Mouse (Mus musculus) lung, embryonic 15.5 days (tissue): ENCODE data around the gene Il4i1. TPM values are rescaled to one million over a fixed set of nuclear protein-coding genes. Genes with fewer than 3 reads are reported as not detected.

ENCODE experiments used
- ATAC-seq: fragments of 200-750 bp; cut with Nextera tagmentation; 2 replicates; pipeline ENCODE4 v1.8.0; 2017; ENCODE audit warnings: moderate number of reproducible peaks, borderline replicate concordance; ENCODE audit not compliant: low FRiP score, low TSS enrichment; ENCODE audit errors: extremely low read depth
- H3K27ac ChIP-seq: fragments of 300-500 bp; sonication (generic); 2 replicates; pipeline ENCODE4 v1.5.1; 2015; ENCODE audit warnings: moderate library complexity, mild to moderate bottlenecking, inconsistent platforms
- H3K27me3 ChIP-seq: fragments of 300-500 bp; sonication (generic); 2 replicates; pipeline ENCODE4 v1.6.1; 2015; ENCODE audit warnings: inconsistent platforms
- H3K36me3 ChIP-seq: fragments of 300-500 bp; sonication (generic); 2 replicates; pipeline ENCODE4 v1.6.1; 2015; ENCODE audit warnings: inconsistent platforms
- H3K4me1 ChIP-seq: fragments of 300-500 bp; sonication (generic); 2 replicates; pipeline ENCODE4 v1.6.1; 2015; ENCODE audit warnings: inconsistent platforms
- H3K4me2 ChIP-seq: fragments of 300-500 bp; sonication (generic); 2 replicates; pipeline ENCODE4 v1.6.1; 2015; ENCODE audit warnings: inconsistent platforms, mild to moderate bottlenecking, moderate library complexity
- H3K4me3 ChIP-seq: fragments of 300-500 bp; sonication (generic); 2 replicates; pipeline ENCODE4 v1.5.1; 2015; ENCODE audit warnings: mild to moderate bottlenecking, inconsistent platforms
- H3K9ac ChIP-seq: fragments of 300-500 bp; sonication (generic); 2 replicates; pipeline ENCODE4 v1.6.1; 2015; ENCODE audit warnings: inconsistent platforms
- H3K9me3 ChIP-seq: fragments of 300-500 bp; sonication (generic); 2 replicates; pipeline ENCODE4 v1.6.1; 2016; ENCODE audit warnings: inconsistent platforms
- WGBS: fragments of 180-500 bp; shearing (Covaris S2); methylation state at CpG from one replicate; pipeline ENCODE4 v1.1.7; 2015; 5-methylcytosine and 5-hydroxymethylcytosine counted together
- polyA plus RNA-seq: library from polyadenylated mRNA; unstranded; fragments of >200 nt; fragmentation: Nextera tagmentation; extraction: Ambion mirVana; gene quantifications from 2 replicates; pipeline ENCODE4 v1.2.1, GENCODE M21; 2015

Il4i1 gene
- polyA plus RNA-seq, 1 experiment from 2014 or later: 1.7 TPM

DNA sequence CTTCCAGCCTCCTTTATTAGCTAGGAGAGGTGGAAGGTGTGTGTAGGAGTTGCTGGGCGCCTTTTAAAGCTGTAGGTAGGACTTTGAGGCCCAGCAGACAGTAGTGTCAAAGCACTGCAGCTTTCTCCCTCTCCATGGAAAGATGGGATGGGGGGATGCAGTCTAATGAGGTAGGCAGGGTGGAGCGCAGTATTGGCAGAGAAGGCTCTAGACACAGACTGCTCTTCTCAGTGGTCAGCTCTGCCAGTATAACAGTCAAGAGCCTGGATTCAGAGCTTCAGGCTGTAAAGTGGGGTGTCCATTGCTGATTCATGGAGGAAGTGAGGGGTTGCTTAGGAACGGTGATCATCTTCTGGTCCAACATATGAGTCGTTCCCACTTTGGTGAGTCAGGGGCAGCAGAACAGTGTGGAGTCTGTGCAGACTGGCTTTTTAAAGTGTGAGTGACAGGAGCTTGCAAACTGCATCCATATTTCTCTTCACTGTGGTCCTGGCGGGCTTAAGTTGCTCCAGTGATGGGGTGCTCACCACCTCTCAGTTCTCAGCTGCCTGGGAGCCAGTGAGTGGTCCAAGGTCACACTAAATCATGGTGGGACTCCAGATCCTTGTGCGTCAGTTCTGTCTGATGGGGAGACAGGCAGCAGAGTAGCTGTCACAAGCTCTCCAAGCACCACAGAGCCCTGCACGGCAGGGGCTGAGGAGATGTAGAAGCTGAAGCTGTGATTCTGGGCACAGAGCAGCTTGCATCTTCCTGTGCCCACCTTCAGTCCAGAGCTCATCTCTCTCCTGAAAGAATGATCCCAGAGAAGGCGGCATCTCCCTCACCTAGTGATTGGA, 34.8 kb downstream of the Il4i1 start:
- H3K27me3 ChIP-seq: no peaks in the 10 kb centered on the region
- H3K9ac ChIP-seq: peak overlapping the region; percentile 67
- H3K4me3 ChIP-seq: peak overlapping the region; percentile 60
- peak overlapping the region; percentile 76 for H3K4me2 ChIP-seq
- peaks cover 18% of the 10 kb centered on the region for H3K36me3 ChIP-seq
- peaks cover 55% of the 10 kb centered on the region for H3K4me1 ChIP-seq
- ATAC-seq: no peak
- H3K9me3 ChIP-seq: no peaks in the 10 kb centered on the region
- WGBS: 68% methylated on average over 8 of the region's 8 CpGs
- peak overlapping the region; percentile 98 for H3K27ac ChIP-seq

DNA sequence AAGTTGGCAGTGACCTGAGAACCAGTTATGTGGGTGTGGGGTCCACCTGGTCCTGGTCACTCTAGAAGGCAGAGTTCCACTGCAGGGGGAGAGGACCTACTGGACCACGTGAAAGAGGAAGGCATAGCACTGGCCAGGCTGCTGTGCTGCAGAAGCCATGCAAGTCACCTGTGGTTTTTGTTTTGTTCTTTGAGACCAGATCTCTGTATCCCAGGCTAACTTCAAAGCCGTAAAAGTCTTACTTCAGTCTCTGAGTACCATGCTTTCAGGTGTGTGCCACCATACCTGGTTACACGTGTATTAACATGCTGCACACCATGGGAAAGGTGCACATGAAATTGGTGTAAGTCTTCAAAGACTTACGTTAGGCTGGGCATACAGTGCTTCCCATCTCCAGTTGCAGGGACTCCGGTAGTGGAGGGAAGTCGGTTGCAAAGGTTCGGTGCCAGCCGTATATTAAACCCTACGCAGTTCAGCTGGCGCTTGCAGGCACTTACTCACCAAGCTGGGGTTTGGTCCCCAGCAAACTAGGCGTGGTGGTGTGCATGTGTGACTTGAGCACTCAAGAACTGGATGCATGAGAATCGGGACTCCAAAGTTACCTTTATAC, 35.5 kb downstream of the Il4i1 start:
- Histone ChIP-seq H3K27me3 (no peaks in the 10 kb centered on the region), H3K9me3 (no peaks in the 10 kb centered on the region), H3K36me3 (peaks cover 11% of the 10 kb centered on the region), H3K27ac (no peak overlapping the region), H3K4me1 (peaks cover 62% of the 10 kb centered on the region), H3K4me2 (no peak overlapping the region; the same call in 1 of the 2 replicates), H3K9ac (no peak overlapping the region), H3K4me3 (0 out of 2 replicates have a peak overlapping the region, but pooled peaks have one; percentile 60)
- ATAC-seq: no peak
- 93% methylated on average over 12 of the region's 12 CpGs for WGBS

DNA sequence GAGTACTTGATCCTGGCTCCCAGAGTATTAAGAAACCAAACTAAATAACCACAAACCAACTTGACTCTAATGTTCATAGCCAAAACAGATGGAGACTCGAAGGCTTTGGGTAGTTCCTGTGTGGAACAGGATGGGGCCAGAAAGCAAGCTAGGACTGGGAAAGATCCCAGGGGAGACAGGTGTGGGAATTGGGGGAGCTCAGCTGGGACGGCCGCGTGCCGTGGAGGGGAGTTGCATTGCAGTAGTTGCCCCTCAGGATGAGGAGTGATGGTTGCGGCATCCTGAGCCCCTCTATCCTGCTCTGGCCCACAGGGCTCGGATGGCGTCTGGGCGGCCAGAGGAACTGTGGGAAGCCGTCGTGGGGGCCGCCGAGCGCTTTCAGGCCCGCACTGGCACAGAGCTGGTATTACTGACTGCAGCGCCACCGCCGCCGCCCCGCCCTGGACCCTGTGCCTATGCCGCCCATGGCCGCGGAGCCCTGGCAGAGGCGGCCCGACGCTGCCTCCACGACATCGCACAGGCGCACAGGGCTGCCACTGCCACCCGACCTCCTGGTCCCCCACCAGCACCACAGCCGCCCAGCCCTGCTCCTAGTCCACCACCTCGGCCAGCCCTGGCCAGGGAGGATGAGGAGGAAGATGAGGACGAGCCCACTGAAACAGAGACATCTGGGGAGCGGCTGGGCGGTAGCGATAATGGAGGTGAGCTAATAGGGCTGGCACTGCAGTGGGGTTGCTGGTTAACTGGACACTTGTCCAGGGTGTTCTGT, 36.3 kb downstream of the Il4i1 start:
- 85% methylated on average over 36 of the region's 36 CpGs for WGBS
- no peaks in the 10 kb centered on the region for H3K27me3 ChIP-seq
- no peak overlapping the region for H3K9ac ChIP-seq
- peaks cover 8% of the 10 kb centered on the region; the same call in 1 of the 2 replicates for H3K36me3 ChIP-seq
- H3K4me1 ChIP-seq: peaks cover 60% of the 10 kb centered on the region
- H3K9me3 ChIP-seq: no peaks in the 10 kb centered on the region
- no peak overlapping the region; the same call in 1 of the 2 replicates for H3K4me2 ChIP-seq
- H3K27ac ChIP-seq: no peak overlapping the region
- ATAC-seq: no peak
- no peak overlapping the region for H3K4me3 ChIP-seq

DNA sequence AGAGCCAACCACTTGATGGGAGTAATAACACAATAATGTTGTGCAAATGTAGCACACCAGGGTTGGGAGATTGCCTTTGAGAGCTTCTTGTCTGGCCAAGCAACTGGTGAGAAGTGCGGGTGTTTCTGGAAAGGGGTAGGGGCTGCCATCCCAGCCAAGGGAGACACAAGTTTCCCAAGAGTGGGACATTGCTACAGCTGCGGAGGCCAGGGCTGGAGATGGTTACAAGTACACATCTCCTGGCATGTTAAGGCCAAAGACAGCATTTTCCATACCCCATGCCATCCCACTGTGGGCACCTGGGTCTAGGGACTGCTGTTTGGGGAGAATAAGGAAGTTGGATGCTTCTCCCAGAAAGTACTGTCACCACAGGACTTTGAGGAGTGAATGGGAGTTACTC, 36.9 kb downstream of the Il4i1 start:
- H3K9me3 ChIP-seq: no peaks in the 10 kb centered on the region
- H3K4me3 ChIP-seq: no peak overlapping the region
- no peak overlapping the region for H3K9ac ChIP-seq
- H3K4me2 ChIP-seq: peak overlapping the region; percentile 8; the same call in 1 of the 2 replicates
- no peak for ATAC-seq
- H3K36me3 ChIP-seq: peaks cover 8% of the 10 kb centered on the region; the same call in 1 of the 2 replicates
- peaks cover 60% of the 10 kb centered on the region for H3K4me1 ChIP-seq
- no peak overlapping the region for H3K27ac ChIP-seq
- no peaks in the 10 kb centered on the region for H3K27me3 ChIP-seq
- WGBS: 85% methylated on average over 2 of the region's 2 CpGs

DNA sequence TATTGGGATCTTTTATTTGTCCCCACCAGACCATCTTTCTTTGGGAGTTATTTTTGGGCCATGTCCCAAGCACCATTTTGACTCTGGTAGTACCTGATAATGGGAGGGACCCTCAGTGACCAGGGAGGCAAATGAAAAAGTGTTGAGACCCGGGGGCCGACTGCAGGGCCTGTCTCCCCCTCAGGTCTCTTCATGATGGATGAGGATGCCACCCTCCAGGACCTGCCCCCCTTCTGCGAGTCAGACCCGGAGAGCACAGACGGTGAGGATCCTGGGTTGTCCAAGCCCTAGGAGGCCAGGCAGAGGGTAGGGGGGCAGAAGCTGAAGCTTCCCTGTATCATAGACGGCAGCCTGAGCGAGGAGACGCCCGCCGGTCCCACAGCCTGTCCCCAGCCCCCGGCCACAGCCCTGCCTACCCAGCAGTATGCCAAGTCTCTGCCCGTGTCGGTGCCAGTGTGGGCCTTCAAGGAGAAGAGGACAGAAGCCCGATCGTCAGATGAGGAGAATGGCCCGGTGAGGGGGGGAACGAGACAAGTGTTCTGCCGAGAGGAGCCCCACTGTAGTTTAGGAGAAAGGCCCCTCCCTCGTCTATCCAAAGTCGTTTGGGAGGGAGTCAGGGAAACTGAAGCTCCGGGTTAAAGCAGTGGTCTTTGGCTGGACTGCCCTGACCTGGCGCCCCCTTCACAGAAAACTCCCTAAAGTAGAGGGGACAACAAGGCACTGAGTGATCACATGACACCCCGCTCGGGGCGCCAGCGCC, 37.6 kb downstream of the Il4i1 start:
- H3K4me3 ChIP-seq: peak overlapping the region; percentile 53
- 19% methylated on average over 26 of the region's 26 CpGs for WGBS
- H3K9me3 ChIP-seq: no peaks in the 10 kb centered on the region
- H3K27ac ChIP-seq: peak overlapping the region; percentile 98
- peaks cover 8% of the 10 kb centered on the region; the same call in 1 of the 2 replicates for H3K36me3 ChIP-seq
- peaks cover 65% of the 10 kb centered on the region for H3K4me1 ChIP-seq
- no peaks in the 10 kb centered on the region for H3K27me3 ChIP-seq
- peak overlapping the region; percentile 69 for H3K9ac ChIP-seq
- peak overlapping the region; percentile 97 for H3K4me2 ChIP-seq
- no peak for ATAC-seq

DNA sequence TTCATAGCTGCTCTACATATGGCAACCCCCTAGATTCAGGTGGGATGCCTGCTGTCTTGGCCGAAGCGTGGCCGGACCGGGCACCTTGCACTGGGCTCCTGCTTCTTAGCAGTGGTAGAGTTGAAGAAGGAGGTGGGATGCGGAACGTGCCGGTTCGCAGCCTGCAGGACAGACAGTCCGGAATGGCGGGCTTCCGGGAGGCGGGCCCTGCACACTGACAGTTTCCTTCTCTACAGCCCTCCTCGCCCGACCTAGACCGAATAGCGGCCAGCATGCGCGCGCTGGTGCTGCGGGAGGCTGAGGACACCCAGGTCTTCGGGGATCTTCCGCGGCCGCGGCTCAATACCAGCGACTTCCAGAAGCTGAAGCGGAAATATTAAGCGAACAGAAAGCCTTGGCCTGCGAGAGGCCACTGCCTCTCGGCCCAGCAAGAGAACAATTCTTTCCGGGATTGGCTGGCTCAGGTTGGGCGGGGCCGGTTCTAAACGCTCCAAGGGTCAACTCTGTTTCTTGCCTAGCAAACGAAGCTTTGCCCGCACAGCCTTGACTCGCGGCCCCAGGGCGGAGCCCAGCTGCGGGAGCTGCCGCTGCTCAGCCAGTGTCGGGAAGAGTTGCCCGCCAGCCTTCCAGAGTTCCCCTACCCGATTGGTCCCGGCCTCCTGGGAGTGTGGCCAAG, 38.3 kb downstream of the Il4i1 start:
- Histone ChIP-seq H3K9ac (peak overlapping the region; percentile 69), H3K27ac (peak overlapping the region; percentile 98), H3K4me3 (peak overlapping the region; percentile 53), H3K27me3 (no peaks in the 10 kb centered on the region), H3K4me2 (peak overlapping the region; percentile 97), H3K4me1 (peaks cover 66% of the 10 kb centered on the region), H3K36me3 (peaks cover 8% of the 10 kb centered on the region; the same call in 1 of the 2 replicates), H3K9me3 (no peaks in the 10 kb centered on the region)
- WGBS: 2% methylated on average over 45 of the region's 45 CpGs
- ATAC-seq: peak; percentile 52

DNA sequence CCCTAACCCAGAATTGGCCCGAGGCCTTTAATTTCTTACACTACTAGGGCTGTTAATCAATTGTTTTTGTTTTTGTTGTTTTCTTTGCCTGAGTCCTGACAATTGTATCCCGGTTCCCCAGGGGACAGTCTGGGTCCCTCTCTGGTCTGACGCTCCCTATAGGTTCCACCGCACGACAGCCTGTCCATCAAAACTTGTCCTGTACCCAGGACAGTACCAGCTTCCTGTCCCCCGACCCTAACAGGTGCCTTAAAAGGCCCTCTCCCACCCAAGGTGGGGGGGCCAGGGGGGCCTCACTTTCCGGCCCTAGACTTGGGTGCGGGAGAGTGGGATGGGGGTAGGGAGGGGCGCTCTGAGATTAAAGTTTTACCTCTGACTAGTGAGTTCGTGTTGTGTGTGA, 38.8 kb downstream of the Il4i1 start:
- Histone ChIP-seq H3K4me3 (peak overlapping the region; percentile 53), H3K9ac (peak overlapping the region; percentile 69), H3K9me3 (no peaks in the 10 kb centered on the region), H3K27ac (peak overlapping the region; percentile 98), H3K36me3 (peaks cover 8% of the 10 kb centered on the region; the same call in 1 of the 2 replicates), H3K4me1 (peaks cover 66% of the 10 kb centered on the region), H3K27me3 (no peaks in the 10 kb centered on the region), H3K4me2 (peak overlapping the region; percentile 97)
- ATAC-seq: no peak
- 35% methylated on average over 10 of the region's 10 CpGs for WGBS

DNA sequence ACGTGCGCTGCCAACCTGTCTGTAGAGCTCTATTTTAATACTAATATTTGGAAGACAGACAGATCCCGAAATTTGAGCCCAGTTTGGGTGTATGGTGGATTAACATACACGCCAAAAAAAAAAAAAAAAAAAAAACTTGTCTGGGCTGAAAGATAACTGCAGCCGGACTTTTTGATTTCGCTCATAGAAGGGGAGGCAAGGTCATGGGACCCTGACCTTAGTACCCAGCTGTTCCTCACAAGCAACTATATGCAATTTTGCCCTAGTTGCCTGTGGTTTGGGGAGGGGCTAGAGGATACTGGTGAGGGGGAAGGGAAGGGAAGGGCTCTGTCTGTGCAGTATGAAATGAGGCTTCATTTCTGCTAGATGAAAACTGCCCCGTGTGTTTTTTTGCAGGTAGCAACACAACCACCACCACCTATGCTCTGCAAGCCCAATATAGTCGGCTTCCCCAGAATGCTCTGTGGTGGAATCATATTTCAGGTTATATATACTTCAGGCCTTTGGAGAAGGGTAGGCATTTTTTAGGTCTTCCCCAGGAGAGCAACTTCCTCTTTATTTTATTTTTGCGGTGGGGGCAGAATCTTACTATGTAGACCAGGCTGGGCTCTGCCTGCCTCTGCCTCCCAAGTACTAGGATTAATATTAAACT, 40.2 kb downstream of the Il4i1 start:
- Histone ChIP-seq H3K27me3 (no peaks in the 10 kb centered on the region), H3K4me2 (peak overlapping the region; percentile 91), H3K9me3 (no peaks in the 10 kb centered on the region), H3K4me1 (peaks cover 67% of the 10 kb centered on the region), H3K9ac (peak overlapping the region; percentile 80), H3K27ac (peak overlapping the region; percentile 95), H3K36me3 (peaks cover 8% of the 10 kb centered on the region; the same call in 1 of the 2 replicates), H3K4me3 (peak overlapping the region; percentile 77)
- ATAC-seq: no peak
- WGBS: 58% methylated on average over 9 of the region's 9 CpGs

DNA sequence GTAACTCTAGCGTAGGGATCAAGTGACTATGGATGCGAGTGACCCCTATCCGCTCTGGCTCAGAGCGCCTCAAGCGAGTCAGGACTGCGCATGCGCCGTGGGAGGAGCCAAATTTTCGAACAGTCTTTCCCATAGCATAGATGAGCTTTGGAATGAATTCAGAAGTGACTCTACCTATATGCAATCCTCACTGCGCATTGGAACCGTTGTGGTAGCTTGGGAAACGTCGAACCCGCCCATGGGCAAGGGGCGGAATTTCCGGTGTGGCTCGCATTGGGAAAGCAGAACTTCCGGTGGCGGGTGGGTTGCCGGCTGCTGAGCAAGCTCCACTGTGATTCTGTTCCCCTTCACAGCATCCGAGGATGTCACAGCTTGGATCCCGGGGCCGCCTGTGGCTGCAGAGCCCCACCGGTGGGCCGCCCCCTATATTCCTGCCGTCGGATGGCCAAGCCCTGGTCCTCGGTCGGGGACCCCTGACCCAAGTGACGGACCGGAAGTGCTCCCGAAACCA, 40.9 kb downstream of the Il4i1 start, which contains the start of gene Pnkp:
Gene Pnkp (plus strand): TSS at position 98 of the 511 bp plus-strand sequence.
- Histone ChIP-seq H3K27ac (peak within 1 kb of the TSS; percentile 95), H3K4me1 (peaks cover 68% of the 10 kb centered on the region), H3K4me3 (peak within 1 kb of the TSS; percentile 77), H3K9me3 (no peaks in the 10 kb centered on the region), H3K4me2 (peak within 1 kb of the TSS; percentile 91), H3K36me3 (peaks cover 15% of the 10 kb centered on the region), H3K27me3 (no peaks in the 10 kb centered on the region), H3K9ac (peak within 1 kb of the TSS; percentile 80)
- under 1% methylated on average over 32 of the region's 32 CpGs for WGBS
- ATAC-seq: peak; percentile 23

DNA sequence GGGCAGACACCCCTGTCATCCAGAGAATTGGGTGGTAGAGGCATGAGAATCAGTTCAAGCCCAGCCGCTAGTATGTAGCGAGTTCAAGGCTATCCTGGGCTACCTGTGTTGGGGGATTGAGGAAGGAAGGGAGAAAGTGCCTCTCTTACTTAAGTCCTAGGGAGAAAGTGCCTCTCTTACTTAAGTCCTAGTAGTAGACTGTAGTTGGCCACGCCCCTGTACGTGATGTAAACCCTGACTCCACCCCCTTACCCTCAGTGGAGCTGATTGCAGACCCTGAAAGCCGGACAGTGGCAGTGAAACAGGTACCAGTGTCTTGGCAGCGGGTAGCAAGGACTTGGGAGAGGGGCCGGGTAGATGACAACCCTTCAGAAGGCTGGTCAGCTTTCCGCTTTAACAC, 41.7 kb downstream of the Il4i1 start:
- ATAC-seq: no peak
- 22% methylated on average over 8 of the region's 8 CpGs for WGBS
- Histone ChIP-seq H3K4me2 (peak overlapping the region; percentile 91), H3K9ac (peak overlapping the region; percentile 80), H3K9me3 (no peaks in the 10 kb centered on the region), H3K4me3 (peak overlapping the region; percentile 77), H3K27ac (peak overlapping the region; percentile 95; the same call in 1 of the 2 replicates), H3K36me3 (peaks cover 17% of the 10 kb centered on the region), H3K4me1 (peaks cover 69% of the 10 kb centered on the region), H3K27me3 (no peaks in the 10 kb centered on the region)
